Mouse (Mus musculus) limb, embryonic 10.5 days (tissue): ENCODE measurements around the gene Cfap299. TPM values are rescaled to one million over a fixed set of nuclear protein-coding genes. Genes with fewer than 3 reads are reported as not detected.

Experiments
- DNase-seq: peaks from one replicate; pipeline ENCODE4 v3.0.0-alpha.2; 2017; ENCODE audit warnings: low spot score
- H3K27ac ChIP-seq: fragments of 300-500 bp; sonication (generic); 2 replicates; pipeline ENCODE4 v1.5.1; 2016; ENCODE audit warnings: mild to moderate bottlenecking
- H3K27me3 ChIP-seq: fragments of 300-500 bp; sonication (generic); 2 replicates; pipeline ENCODE4 v1.6.1; 2016; ENCODE audit warnings: low read depth, mild to moderate bottlenecking; ENCODE audit not compliant: poor library complexity, severe bottlenecking
- H3K36me3 ChIP-seq: fragments of 300-500 bp; sonication (generic); 2 replicates; pipeline ENCODE4 v1.6.1; 2016; ENCODE audit warnings: mild to moderate bottlenecking, moderate library complexity
- H3K4me1 ChIP-seq: fragments of 300-500 bp; sonication (generic); 2 replicates; pipeline ENCODE4 v1.6.1; 2016
- H3K4me3 ChIP-seq: fragments of 300-500 bp; sonication (generic); 2 replicates; pipeline ENCODE4 v1.5.1; 2016; ENCODE audit warnings: mild to moderate bottlenecking, moderate library complexity
- H3K9me3 ChIP-seq: fragments of 300-500 bp; sonication (generic); replicated peaks from 2 replicates; pipeline ENCODE4 v1.6.1; 2016; ENCODE audit warnings: mild to moderate bottlenecking
- WGBS: fragments of 180-500 bp; shearing (Covaris S2); methylation state at CpG from one replicate; pipeline ENCODE4 v1.1.7; 2016; 5-methylcytosine and 5-hydroxymethylcytosine counted together
- polyA plus RNA-seq: library from polyadenylated mRNA; unstranded; fragments of >200 nt; fragmentation: Nextera tagmentation; extraction: Ambion mirVana; gene quantifications from 2 replicates; pipeline ENCODE4 v1.2.1, GENCODE M21; 2016

Gene Cfap299
- polyA plus RNA-seq, 1 experiment from 2014 or later: 0.16 TPM

- Histone ChIP-seq H3K9me3 (no peaks in the 10 kb centered on the region), H3K36me3 (no peaks in the 10 kb centered on the region), H3K4me3 (no peak overlapping the region), H3K27me3 (no peaks in the 10 kb centered on the region), H3K4me1 (no peaks in the 10 kb centered on the region), H3K27ac (no peak overlapping the region)
- WGBS: 94% methylated on average over 4 of the region's 4 CpGs
- no peak for DNase-seq
These were observed 449.5 kb downstream of the Cfap299 start for GRCm38 (mm10) chr5:98778588-98778987.

- no peak overlapping the region for H3K4me3 ChIP-seq
These were observed 453.0 kb downstream of the Cfap299 start for GRCm38 (mm10) chr5:98782066-98782465.

DNA sequence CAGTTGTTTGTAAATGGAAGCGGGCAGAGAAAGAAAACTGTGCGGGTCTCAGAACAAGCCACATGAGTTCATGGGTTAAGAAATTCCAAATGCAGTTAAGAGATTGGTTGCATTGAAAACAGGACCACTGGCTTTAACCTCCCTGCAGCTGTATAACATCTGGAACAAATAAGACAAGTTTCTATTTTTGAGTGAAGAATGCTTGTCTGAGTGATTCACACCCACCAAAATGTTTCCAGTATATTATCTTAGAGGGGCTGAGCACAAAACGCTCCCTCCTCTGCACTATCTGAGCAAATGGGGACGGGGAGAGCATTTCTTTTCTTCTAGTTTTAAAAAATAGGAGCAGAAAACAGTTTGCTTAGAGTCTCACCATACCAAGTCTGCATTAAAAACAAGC, 458.6 kb downstream of the Cfap299 start:
- H3K4me1 ChIP-seq: peaks cover 41% of the 10 kb centered on the region
- H3K27me3 ChIP-seq: no peaks in the 10 kb centered on the region

More at GRCm38 (mm10) chr5:98782066-98782465, 453.0 kb downstream of the Cfap299 start:
- DNase-seq: no peak
- Histone ChIP-seq H3K4me1 (peaks cover 3% of the 10 kb centered on the region), H3K27me3 (no peaks in the 10 kb centered on the region), H3K9me3 (no peaks in the 10 kb centered on the region), H3K27ac (no peak overlapping the region), H3K36me3 (no peaks in the 10 kb centered on the region)
- 96% methylated on average over 7 of the region's 7 CpGs for WGBS

DNA sequence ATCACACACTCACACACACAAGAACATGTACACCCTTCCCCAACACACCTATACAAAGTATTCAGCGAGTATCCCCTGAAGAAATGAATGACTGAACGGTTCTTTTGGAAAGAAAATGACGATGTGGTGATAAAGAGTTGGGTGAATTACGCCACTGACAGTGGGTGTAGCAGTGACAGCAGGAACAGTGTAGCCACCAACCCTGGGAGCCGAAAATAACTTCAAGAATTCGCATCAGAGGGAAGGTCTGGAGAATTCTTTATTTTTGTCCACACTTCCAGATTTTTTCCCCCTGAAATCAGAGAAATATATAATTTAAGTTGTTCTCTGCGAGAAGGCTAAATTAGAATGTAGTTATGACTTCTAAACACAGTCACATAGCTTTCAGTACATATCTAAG, 459.5 kb downstream of the Cfap299 start:
- 88% methylated on average over 7 of the region's 7 CpGs for WGBS
- Histone ChIP-seq H3K9me3 (no peaks in the 10 kb centered on the region), H3K4me1 (peaks cover 41% of the 10 kb centered on the region), H3K27me3 (no peaks in the 10 kb centered on the region), H3K36me3 (no peaks in the 10 kb centered on the region), H3K4me3 (no peak overlapping the region), H3K27ac (0 out of 2 replicates have a peak overlapping the region, but pooled peaks have one; percentile 50)
- DNase-seq: no peak

More for the DNA sequence above, 458.6 kb downstream of the Cfap299 start:
- H3K36me3 ChIP-seq: no peaks in the 10 kb centered on the region
- H3K4me3 ChIP-seq: no peak overlapping the region
- peak overlapping the region; percentile 50 for H3K27ac ChIP-seq
- no peak for DNase-seq
- no peaks in the 10 kb centered on the region for H3K9me3 ChIP-seq
- 46% methylated on average over 4 of the region's 4 CpGs for WGBS

- Histone ChIP-seq H3K27ac (no peak overlapping the region), H3K4me1 (peaks cover 41% of the 10 kb centered on the region), H3K36me3 (no peaks in the 10 kb centered on the region), H3K4me3 (no peak overlapping the region), H3K27me3 (no peaks in the 10 kb centered on the region), H3K9me3 (no peaks in the 10 kb centered on the region)
- 49% methylated on average over 7 of the region's 7 CpGs for WGBS
- DNase-seq: peak; percentile 34
These were observed 461.9 kb downstream of the Cfap299 start for GRCm38 (mm10) chr5:98790894-98791607.

- DNase-seq: no peak
- Histone ChIP-seq H3K4me3 (no peak overlapping the region), H3K36me3 (no peaks in the 10 kb centered on the region), H3K9me3 (no peaks in the 10 kb centered on the region), H3K27ac (no peak overlapping the region), H3K27me3 (no peaks in the 10 kb centered on the region), H3K4me1 (0 out of 2 replicates have a peak, but pooled peaks cover 3% of the 10 kb centered on the region)
- 84% methylated on average over 5 of the region's 5 CpGs for WGBS
These were observed 472.4 kb downstream of the Cfap299 start for GRCm38 (mm10) chr5:98801495-98801894.

- no peak overlapping the region for H3K4me3 ChIP-seq
- 86% methylated on average over 6 of the region's 6 CpGs for WGBS
- H3K27ac ChIP-seq: no peak overlapping the region
- no peaks in the 10 kb centered on the region for H3K9me3 ChIP-seq
- H3K36me3 ChIP-seq: no peaks in the 10 kb centered on the region
- DNase-seq: no peak
- 0 out of 2 replicates have a peak, but pooled peaks cover 3% of the 10 kb centered on the region for H3K4me1 ChIP-seq
- H3K27me3 ChIP-seq: no peaks in the 10 kb centered on the region
These were observed 475.7 kb downstream of the Cfap299 start for GRCm38 (mm10) chr5:98804761-98805160.

DNA sequence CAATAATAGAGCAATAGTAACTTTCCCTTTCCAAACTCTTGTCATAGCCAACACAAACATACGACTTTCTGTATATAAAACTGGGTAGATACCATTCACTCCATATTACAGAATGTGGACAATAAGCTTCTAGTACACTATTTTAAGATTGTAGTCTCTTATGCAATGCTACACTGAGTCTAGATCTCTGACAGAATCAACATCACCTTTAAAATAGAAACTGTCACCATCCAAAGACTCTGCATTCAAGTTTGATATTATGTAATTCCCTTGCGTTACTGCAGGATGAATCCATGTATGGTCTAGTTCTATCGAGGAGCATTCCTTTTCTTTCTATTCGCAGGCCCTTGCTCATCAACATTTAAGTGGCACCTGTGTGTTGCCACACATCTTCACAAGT, 477.4 kb downstream of the Cfap299 start:
- Histone ChIP-seq H3K27me3 (no peaks in the 10 kb centered on the region), H3K4me1 (0 out of 2 replicates have a peak, but pooled peaks cover 2% of the 10 kb centered on the region), H3K27ac (no peak overlapping the region), H3K9me3 (no peaks in the 10 kb centered on the region), H3K36me3 (no peaks in the 10 kb centered on the region), H3K4me3 (no peak overlapping the region)
- DNase-seq: no peak
- 95% methylated on average over 4 of the region's 4 CpGs for WGBS

DNA sequence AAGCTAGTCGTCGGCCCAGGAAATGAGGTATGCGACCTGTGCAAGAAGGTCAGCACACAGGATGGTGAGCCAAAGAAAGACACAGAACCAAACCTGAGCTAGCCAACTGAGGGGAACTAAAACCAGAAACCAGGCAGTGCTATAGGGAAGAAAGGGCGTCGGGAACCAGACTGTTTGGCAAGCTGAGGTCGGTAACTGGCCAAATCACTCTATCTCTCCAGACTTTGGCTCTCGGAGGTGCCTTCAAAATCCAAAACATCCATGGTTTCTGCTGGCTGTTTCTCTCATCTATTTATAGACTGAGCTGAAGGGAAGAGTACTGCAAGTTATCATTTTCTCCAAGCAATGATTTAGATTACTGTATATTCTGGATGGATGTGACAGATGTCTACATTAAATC, 477.9 kb downstream of the Cfap299 start:
- H3K4me3 ChIP-seq: no peak overlapping the region
- no peak overlapping the region for H3K27ac ChIP-seq
- H3K4me1 ChIP-seq: no peaks in the 10 kb centered on the region
- H3K36me3 ChIP-seq: no peaks in the 10 kb centered on the region
- 81% methylated on average over 7 of the region's 7 CpGs for WGBS
- H3K27me3 ChIP-seq: no peaks in the 10 kb centered on the region
- H3K9me3 ChIP-seq: no peaks in the 10 kb centered on the region
- DNase-seq: no peak

- H3K27ac ChIP-seq: no peak overlapping the region
- no peaks in the 10 kb centered on the region for H3K9me3 ChIP-seq
- no peak for DNase-seq
- 48% methylated on average over 9 of the region's 9 CpGs for WGBS
- no peaks in the 10 kb centered on the region for H3K36me3 ChIP-seq
- H3K4me1 ChIP-seq: no peaks in the 10 kb centered on the region
- H3K4me3 ChIP-seq: no peak overlapping the region
- H3K27me3 ChIP-seq: no peaks in the 10 kb centered on the region
These were observed 478.8 kb downstream of the Cfap299 start for GRCm38 (mm10) chr5:98807953-98808352.

GRCm38 (mm10) chr5:98812380-98812779, 483.3 kb downstream of the Cfap299 start:
- whole genome bisulfite sequencing: 95% methylated on average over 1 of the region's 1 CpGs
- Histone ChIP-seq H3K9me3 (no peaks in the 10 kb centered on the region), H3K27ac (no peak overlapping the region), H3K27me3 (no peaks in the 10 kb centered on the region), H3K36me3 (no peaks in the 10 kb centered on the region), H3K4me1 (no peaks in the 10 kb centered on the region), H3K4me3 (no peak overlapping the region)
- no peak for DNase-seq

DNA sequence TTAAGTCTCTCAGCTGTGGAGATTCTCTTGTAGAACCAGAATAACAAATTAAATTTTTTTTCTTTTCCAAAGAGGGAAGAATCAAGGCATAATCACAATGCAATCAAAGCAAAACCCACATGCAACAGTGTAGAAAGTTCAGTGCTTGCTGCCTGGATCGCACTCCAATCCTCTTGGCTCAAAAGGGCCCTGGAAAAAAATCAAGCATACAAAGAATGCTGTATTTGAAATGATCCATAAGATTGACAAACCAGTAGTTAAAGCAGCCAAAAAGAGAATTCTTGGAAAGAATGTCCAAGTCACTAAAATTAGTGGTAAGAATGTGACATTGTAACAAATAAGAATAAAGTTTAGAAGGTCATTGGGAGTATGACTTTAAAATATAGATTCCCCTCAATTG, 486.2 kb downstream of the Cfap299 start:
- DNase-seq: no peak
- no peaks in the 10 kb centered on the region for H3K4me1 ChIP-seq
- 90% methylated on average over 1 of the region's 1 CpGs for WGBS

DNA sequence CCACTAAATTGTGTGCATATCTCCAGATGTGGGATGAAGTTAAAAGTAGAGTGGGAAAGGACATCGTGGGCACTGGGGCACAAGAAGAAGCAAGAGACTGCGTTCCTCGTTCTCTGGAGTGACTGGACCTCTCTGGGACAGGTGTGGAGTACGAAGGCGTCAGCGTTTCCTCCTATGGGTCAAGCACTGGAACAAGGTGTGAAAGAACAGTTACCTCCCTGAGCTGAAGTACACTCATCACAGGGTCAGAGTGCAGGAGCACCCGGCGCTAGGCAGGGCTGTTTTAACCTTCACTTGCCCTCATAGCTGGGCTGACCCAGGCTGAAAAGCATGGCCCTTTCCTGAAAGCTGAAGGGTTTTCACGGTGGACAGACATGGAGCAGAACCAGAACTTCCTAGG, 504.7 kb downstream of the Cfap299 start:
- Histone ChIP-seq H3K36me3 (no peaks in the 10 kb centered on the region), H3K9me3 (no peaks in the 10 kb centered on the region), H3K27me3 (no peaks in the 10 kb centered on the region), H3K27ac (no peak overlapping the region), H3K4me3 (no peak overlapping the region), H3K4me1 (no peaks in the 10 kb centered on the region)
- DNase-seq: no peak
- WGBS: 88% methylated on average over 9 of the region's 9 CpGs

More for the DNA sequence above, 486.2 kb downstream of the Cfap299 start:
- Histone ChIP-seq H3K27me3 (no peaks in the 10 kb centered on the region), H3K36me3 (no peaks in the 10 kb centered on the region), H3K27ac (no peak overlapping the region), H3K9me3 (no peaks in the 10 kb centered on the region), H3K4me3 (no peak overlapping the region)

DNA sequence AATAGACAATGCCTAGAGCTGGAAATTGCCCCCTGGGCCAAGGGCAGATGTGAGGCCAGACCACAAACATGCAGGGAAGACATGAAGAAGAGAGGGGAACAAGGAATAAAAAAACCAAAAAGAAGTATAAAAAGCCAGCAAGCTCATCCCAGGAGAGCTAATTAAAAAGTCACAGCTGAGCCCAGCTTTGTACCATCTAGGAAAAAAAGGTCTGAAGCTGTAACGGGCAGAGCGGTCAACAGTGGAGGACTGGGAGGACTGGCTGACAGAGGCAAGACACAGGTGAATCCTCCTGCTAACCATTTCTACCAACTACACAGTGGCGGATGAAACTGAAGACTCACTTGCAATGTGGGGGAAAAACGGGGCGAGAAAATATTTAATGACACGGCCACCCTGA, 505.2 kb downstream of the Cfap299 start:
- H3K27me3 ChIP-seq: no peaks in the 10 kb centered on the region
- 96% methylated on average over 6 of the region's 6 CpGs for WGBS

More for the DNA sequence above, 505.2 kb downstream of the Cfap299 start:
- no peak for DNase-seq
- H3K27ac ChIP-seq: no peak overlapping the region
- no peaks in the 10 kb centered on the region for H3K9me3 ChIP-seq
- no peak overlapping the region for H3K4me3 ChIP-seq
- H3K36me3 ChIP-seq: no peaks in the 10 kb centered on the region
- no peaks in the 10 kb centered on the region for H3K4me1 ChIP-seq
